Mouse (Mus musculus) embryonic facial prominence, embryonic 15.5 days (tissue): ENCODE results near the gene Slc8a3. TPM values are rescaled to one million over a fixed set of nuclear protein-coding genes. Genes with fewer than 3 reads are reported as not detected.

Experiments used
- ATAC-seq: fragments of 200-750 bp; cut with Nextera tagmentation; 2 replicates; pipeline ENCODE4 v1.8.0; 2017; ENCODE audit warnings: low read depth, moderate TSS enrichment; ENCODE audit not compliant: insufficient number of reproducible peaks, low FRiP score, low TSS enrichment
- H3K27ac ChIP-seq: fragments of 300-500 bp; sonication (generic); replicated peaks from 2 replicates; pipeline ENCODE4 v1.5.1; 2015; ENCODE audit warnings: mild to moderate bottlenecking, inconsistent platforms
- H3K27me3 ChIP-seq: fragments of 300-500 bp; sonication (generic); 2 replicates; pipeline ENCODE4 v1.6.1; 2015; ENCODE audit warnings: inconsistent platforms
- H3K36me3 ChIP-seq: fragments of 300-500 bp; sonication (generic); 2 replicates; pipeline ENCODE4 v1.6.1; 2015; ENCODE audit warnings: mild to moderate bottlenecking, inconsistent platforms
- H3K4me1 ChIP-seq: fragments of 300-500 bp; sonication (generic); 2 replicates; pipeline ENCODE4 v1.6.1; 2015; ENCODE audit warnings: inconsistent platforms
- H3K4me2 ChIP-seq: fragments of 300-500 bp; sonication (generic); replicated peaks from 2 replicates; pipeline ENCODE4 v1.6.1; 2015; ENCODE audit warnings: mild to moderate bottlenecking, inconsistent platforms
- H3K4me3 ChIP-seq: fragments of 300-500 bp; sonication (generic); replicated peaks from 2 replicates; pipeline ENCODE4 v1.5.1; 2015; ENCODE audit warnings: mild to moderate bottlenecking, inconsistent platforms
- H3K9ac ChIP-seq: fragments of 300-500 bp; sonication (generic); 2 replicates; pipeline ENCODE4 v1.6.1; 2015; ENCODE audit warnings: inconsistent platforms
- H3K9me3 ChIP-seq: fragments of 300-500 bp; sonication (generic); replicated peaks from 2 replicates; pipeline ENCODE4 v1.6.1; 2016; ENCODE audit warnings: inconsistent platforms
- WGBS: fragments of 180-500 bp; shearing (Covaris S2); methylation state at CpG from one replicate; pipeline ENCODE4 v1.1.7; 2015; 5-methylcytosine and 5-hydroxymethylcytosine counted together
- polyA plus RNA-seq: library from polyadenylated mRNA; unstranded; fragments of >200 nt; fragmentation: Nextera tagmentation; extraction: Ambion mirVana; gene quantifications from 2 replicates; pipeline ENCODE4 v1.2.1, GENCODE M21; 2015

Gene Slc8a3
- polyA plus RNA-seq, 1 experiment from 2014 or later = 6.7 TPM

DNA sequence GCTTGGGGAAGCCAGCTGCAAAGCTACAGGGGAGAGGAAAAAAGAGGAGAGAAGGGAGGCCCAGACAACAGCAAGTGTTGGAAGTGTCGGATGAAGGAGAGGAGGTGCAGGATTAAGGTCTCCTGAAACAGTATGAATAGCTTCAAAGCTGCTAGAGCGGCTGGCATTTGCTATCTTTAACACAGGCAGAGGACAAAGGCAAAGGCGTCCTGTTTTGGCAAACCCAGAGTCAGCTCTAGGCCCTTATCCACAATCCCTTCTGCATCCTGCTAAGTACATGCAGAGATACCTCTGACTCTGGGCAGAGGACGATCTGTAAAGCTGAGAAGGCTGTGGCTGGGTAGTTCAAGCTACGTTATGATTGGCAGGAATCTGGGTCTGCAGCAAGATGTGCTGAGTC lies 38.4 kb downstream of the Slc8a3 start:
- Histone ChIP-seq H3K9ac (no peak overlapping the region), H3K4me2 (no peak overlapping the region), H3K9me3 (no peaks in the 10 kb centered on the region), H3K36me3 (no peaks in the 10 kb centered on the region), H3K27me3 (no peaks in the 10 kb centered on the region), H3K27ac (no peak overlapping the region), H3K4me3 (no peak overlapping the region), H3K4me1 (no peaks in the 10 kb centered on the region)
- ATAC-seq = no peak
- WGBS = 42% methylated on average over 5 of the region's 5 CpGs

DNA sequence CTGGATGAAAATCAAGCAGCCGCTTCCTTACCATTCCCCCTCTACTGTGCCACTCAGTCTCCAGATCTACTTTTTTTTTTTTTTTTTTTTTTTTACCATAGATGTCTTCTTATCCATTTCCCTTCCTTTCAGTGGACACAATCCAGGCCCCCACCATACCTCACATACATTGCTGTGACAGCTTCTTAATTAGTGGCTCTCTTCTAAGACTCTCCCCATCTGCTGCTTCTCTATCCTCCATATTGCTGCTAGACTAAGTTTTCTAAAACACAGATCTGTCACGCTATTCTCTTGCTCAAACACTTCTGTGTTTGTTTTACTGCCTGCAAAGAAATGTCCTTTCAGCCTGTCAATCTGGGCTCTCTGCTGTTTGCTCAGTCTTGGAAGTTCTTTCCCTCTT lies 54.9 kb downstream of the Slc8a3 start:
- no peaks in the 10 kb centered on the region for H3K9me3 ChIP-seq
- 74% methylated on average over 2 of the region's 2 CpGs for WGBS
- ATAC-seq = no peak
- no peaks in the 10 kb centered on the region for H3K4me1 ChIP-seq
- no peak overlapping the region for H3K4me3 ChIP-seq
- H3K9ac ChIP-seq = no peak overlapping the region
- no peak overlapping the region for H3K27ac ChIP-seq
- H3K4me2 ChIP-seq = no peak overlapping the region
- H3K27me3 ChIP-seq = no peaks in the 10 kb centered on the region
- no peaks in the 10 kb centered on the region for H3K36me3 ChIP-seq

DNA sequence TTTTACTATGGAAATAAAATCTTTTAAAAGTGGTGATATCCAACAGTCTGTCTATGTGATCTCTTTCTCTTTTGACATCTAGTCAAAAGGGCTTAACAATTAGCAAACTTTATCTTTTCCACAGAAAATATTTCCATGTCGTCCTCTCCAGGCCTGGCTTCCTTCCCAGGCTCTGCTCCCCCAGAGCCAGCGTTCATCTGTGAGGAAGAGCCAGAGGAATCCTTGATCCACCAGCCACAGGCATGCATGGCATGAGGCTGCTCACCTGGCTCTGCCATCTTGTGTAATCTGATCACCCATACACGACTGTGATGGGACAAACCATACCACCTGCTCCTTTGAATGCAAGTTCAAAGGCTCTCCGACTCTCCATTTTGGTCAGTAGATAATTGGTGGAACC lies 58.4 kb downstream of the Slc8a3 start:
- 62% methylated on average over 4 of the region's 4 CpGs for WGBS
- no peaks in the 10 kb centered on the region for H3K36me3 ChIP-seq
- no peak for ATAC-seq

DNA sequence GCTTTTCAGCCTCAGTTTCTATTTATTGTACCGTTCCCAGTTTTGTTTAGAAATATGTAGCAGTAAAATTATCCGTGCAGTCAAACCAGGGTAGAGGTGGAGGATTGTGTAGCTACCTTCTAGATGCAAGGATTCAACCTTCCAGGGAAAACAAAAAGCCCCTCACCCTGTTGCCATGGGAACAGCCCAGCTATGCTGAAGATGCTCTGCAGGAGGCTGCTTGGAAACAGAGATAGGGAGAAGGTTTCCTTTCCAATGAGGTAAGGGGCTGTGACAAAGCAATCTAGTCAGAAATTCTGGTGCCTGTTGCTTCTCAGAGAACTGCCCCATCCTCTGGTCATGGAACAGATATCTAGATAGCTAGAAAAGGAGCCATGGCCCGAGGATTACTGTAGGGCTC lies 59.6 kb downstream of the Slc8a3 start:
- no peak overlapping the region for H3K4me3 ChIP-seq
- H3K4me1 ChIP-seq = no peaks in the 10 kb centered on the region
- no peaks in the 10 kb centered on the region for H3K36me3 ChIP-seq
- 47% methylated on average over 3 of the region's 3 CpGs for WGBS
- no peaks in the 10 kb centered on the region for H3K9me3 ChIP-seq
- H3K27ac ChIP-seq = no peak overlapping the region
- no peak for ATAC-seq
- no peak overlapping the region for H3K9ac ChIP-seq
- H3K4me2 ChIP-seq = no peak overlapping the region
- no peaks in the 10 kb centered on the region for H3K27me3 ChIP-seq

More for the DNA sequence above, 58.4 kb downstream of the Slc8a3 start:
- H3K4me3 ChIP-seq = no peak overlapping the region
- H3K4me1 ChIP-seq = no peaks in the 10 kb centered on the region
- no peak overlapping the region for H3K27ac ChIP-seq
- H3K27me3 ChIP-seq = no peaks in the 10 kb centered on the region
- H3K9me3 ChIP-seq = no peaks in the 10 kb centered on the region
- no peak overlapping the region for H3K9ac ChIP-seq
- no peak overlapping the region for H3K4me2 ChIP-seq

DNA sequence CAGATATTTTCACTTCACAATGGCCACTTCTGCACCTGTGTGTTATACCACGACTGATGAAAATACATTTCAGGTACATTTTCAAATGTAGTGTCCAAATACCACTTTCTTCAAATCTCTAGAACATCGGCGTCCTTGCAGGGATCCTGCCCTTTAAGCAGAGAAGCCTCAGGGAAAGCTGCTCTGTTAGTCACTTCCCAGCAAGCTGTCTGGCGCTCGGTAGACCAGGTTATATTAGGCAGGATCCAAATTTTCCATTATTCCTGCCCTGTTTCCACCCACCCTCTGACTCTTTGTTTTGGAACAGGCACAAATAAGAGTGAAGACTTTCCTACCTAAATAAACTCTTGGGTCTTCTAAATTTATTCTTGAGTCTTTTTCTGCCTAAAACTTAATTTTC lies 63.7 kb downstream of the Slc8a3 start:
- H3K9ac ChIP-seq = no peak overlapping the region
- no peaks in the 10 kb centered on the region for H3K9me3 ChIP-seq
- H3K4me1 ChIP-seq = no peaks in the 10 kb centered on the region
- no peaks in the 10 kb centered on the region for H3K36me3 ChIP-seq
- no peak overlapping the region for H3K27ac ChIP-seq
- no peak overlapping the region for H3K4me3 ChIP-seq
- H3K27me3 ChIP-seq = no peaks in the 10 kb centered on the region
- no peak overlapping the region for H3K4me2 ChIP-seq
- WGBS = 83% methylated on average over 5 of the region's 5 CpGs
- no peak for ATAC-seq

DNA sequence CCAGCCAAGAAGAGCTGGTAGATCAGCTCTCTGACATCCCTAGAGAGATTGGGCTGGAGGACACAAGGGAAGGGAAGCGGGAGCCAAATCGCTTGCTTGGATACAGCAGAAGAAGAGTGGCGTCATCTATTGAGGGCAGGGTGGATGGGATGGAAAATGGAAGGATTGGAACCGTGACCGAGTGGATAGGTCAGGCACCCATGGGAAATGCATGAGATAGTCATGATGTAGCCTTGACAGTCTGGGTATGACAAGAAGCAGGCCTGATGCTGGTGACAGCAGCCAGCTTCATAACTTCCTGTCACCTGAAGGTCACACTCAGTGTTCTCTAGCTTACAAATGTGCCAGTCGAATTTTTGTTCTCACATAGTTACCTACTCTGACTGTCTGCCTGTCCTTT lies 70.2 kb downstream of the Slc8a3 start:
- H3K36me3 ChIP-seq = no peaks in the 10 kb centered on the region
- H3K9ac ChIP-seq = no peak overlapping the region
- H3K4me2 ChIP-seq = no peak overlapping the region
- no peaks in the 10 kb centered on the region for H3K9me3 ChIP-seq
- WGBS = 77% methylated on average over 6 of the region's 6 CpGs
- H3K27ac ChIP-seq = no peak overlapping the region
- no peak for ATAC-seq
- H3K4me1 ChIP-seq = no peaks in the 10 kb centered on the region
- H3K4me3 ChIP-seq = no peak overlapping the region
- no peaks in the 10 kb centered on the region for H3K27me3 ChIP-seq

DNA sequence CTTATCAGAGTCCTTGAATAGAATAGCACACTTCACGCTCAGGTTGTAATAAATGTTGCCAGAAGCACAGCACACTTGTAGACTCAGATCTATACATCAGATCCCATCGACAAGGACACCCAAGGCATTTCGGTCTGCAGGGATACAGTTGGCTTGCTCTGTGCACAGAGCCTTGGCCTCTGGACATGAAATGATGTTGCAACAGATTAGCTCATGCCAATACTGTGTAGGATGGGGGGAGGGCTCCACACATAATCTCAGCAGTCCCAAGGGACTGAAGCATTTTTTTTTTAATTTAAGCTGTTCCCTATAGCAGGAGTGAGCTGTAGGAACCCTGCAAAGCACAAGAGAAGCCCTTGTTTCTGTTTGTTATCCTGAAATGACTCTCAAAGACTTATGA lies 74.8 kb downstream of the Slc8a3 start:
- Histone ChIP-seq H3K4me2 (no peak overlapping the region), H3K27ac (no peak overlapping the region), H3K4me3 (no peak overlapping the region), H3K9ac (no peak overlapping the region), H3K4me1 (no peaks in the 10 kb centered on the region), H3K9me3 (no peaks in the 10 kb centered on the region), H3K27me3 (no peaks in the 10 kb centered on the region), H3K36me3 (no peaks in the 10 kb centered on the region)
- ATAC-seq = no peak
- WGBS = 83% methylated on average over 3 of the region's 3 CpGs

DNA sequence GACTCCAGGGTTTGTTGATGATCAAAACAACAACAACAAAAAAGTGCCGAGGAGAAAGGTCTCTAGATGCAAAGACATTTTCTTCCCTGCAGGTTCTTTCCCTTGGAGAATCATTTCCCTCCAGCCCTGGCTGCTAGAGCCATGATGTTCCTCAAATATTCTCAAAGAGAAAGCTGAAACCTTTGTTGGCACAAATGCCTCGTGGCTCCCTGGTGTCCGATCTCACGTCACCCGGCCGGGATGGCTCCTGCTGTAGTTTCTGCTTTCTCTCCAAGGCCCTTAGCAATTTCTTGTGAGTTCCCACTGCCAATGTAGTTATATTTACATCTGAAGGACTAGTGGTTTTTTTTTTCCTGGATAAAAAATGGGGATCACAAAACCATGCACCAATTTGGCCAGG lies 87.6 kb downstream of the Slc8a3 start:
- H3K9me3 ChIP-seq = no peaks in the 10 kb centered on the region
- H3K4me2 ChIP-seq = no peak overlapping the region
- no peak overlapping the region for H3K9ac ChIP-seq
- H3K27me3 ChIP-seq = no peaks in the 10 kb centered on the region
- no peaks in the 10 kb centered on the region for H3K4me1 ChIP-seq
- ATAC-seq = no peak
- 52% methylated on average over 6 of the region's 6 CpGs for WGBS
- H3K36me3 ChIP-seq = no peaks in the 10 kb centered on the region
- no peak overlapping the region for H3K4me3 ChIP-seq
- H3K27ac ChIP-seq = no peak overlapping the region

DNA sequence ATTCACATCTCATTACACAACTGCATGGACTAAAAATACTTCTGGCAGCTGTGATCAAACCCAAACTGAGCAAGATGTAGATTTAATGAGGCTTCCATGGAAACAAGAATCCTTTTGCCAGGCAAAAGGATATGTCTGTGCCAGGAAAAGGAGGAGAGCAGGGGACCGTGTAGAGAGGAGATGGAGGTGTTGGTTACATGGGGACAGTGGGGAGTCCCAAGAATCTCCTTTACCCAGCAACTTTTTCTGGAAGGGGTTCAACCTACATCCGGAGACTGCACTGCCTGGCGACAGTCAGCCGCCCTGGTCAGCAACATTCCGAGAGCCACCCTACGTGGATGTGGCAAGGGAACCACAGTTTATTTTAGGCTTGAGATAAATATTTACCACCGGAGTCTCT lies 88.0 kb downstream of the Slc8a3 start:
- Histone ChIP-seq H3K4me1 (no peaks in the 10 kb centered on the region), H3K36me3 (no peaks in the 10 kb centered on the region), H3K9ac (no peak overlapping the region), H3K4me3 (no peak overlapping the region), H3K4me2 (no peak overlapping the region), H3K27me3 (no peaks in the 10 kb centered on the region), H3K9me3 (no peaks in the 10 kb centered on the region), H3K27ac (no peak overlapping the region)
- ATAC-seq = no peak
- WGBS = 70% methylated on average over 7 of the region's 7 CpGs

DNA sequence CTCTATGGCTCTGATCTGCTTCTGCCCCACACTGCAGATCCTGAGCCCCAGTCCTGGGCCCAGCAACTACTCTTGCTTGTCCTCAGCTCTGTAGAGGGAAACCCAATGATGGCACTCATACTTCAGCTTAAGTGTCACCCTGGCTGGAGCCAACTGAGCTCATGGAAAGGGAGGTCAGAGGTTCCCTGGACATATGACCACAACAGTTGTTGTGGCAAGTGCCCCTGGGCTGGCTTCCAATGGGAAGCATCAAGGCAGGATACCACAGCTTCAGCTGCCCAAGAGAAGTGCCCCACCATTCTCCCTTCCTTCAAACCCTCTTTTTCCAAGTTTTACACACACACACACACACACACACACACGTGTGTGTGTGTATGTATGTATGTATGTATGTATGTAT lies 88.5 kb downstream of the Slc8a3 start:
- ATAC-seq = no peak
- Histone ChIP-seq H3K36me3 (no peaks in the 10 kb centered on the region), H3K27me3 (no peaks in the 10 kb centered on the region), H3K4me1 (no peaks in the 10 kb centered on the region), H3K9ac (no peak overlapping the region), H3K4me2 (no peak overlapping the region), H3K27ac (no peak overlapping the region), H3K4me3 (no peak overlapping the region), H3K9me3 (no peaks in the 10 kb centered on the region)
- WGBS = 67% methylated on average over 1 of the region's 1 CpGs

DNA sequence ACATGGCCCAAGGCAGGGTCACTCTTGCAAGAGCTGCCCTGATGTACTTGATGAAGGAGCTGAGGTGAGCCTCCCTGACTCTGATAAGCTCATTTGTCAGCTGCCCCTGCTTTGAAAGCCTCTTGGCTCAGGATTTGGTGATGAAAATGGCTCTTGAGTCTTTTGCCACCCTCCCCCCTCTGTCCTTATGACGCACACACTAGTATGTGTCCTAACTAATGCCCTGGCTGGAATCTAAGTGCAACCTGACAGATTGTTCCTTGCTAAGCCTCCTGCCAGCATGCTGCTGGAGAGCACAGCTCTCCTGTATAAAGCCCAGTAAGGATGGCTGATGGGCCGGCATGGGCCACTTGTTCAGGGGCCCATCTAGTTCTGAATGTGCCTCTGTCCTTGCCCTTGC lies 91.3 kb downstream of the Slc8a3 start:
- Histone ChIP-seq H3K4me3 (no peak overlapping the region), H3K9ac (no peak overlapping the region), H3K4me2 (no peak overlapping the region), H3K27ac (no peak overlapping the region), H3K4me1 (no peaks in the 10 kb centered on the region), H3K36me3 (no peaks in the 10 kb centered on the region), H3K27me3 (no peaks in the 10 kb centered on the region), H3K9me3 (no peaks in the 10 kb centered on the region)
- ATAC-seq = no peak
- 80% methylated on average over 2 of the region's 2 CpGs for WGBS

DNA sequence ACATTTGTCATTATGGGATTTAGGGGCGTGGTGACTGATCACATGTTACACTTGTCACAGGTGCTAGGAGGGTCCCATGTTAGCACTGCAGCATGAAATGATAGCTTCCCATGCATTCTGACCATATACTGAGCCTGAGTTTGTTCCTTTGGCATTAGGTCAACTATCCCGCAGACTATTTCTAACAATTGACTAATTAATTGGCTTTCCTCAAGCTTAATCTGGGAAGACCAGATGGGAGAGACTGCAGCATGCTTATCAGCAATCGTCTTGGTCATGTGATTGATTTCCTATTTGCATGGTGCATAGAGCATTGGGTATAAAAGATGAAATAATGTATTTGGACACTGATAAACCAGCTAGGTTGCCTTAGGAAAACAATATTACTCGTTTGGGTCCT lies 91.9 kb downstream of the Slc8a3 start:
- 78% methylated on average over 4 of the region's 4 CpGs for WGBS
- Histone ChIP-seq H3K9me3 (no peaks in the 10 kb centered on the region), H3K4me3 (no peak overlapping the region), H3K27ac (no peak overlapping the region), H3K4me2 (no peak overlapping the region), H3K36me3 (no peaks in the 10 kb centered on the region), H3K4me1 (no peaks in the 10 kb centered on the region), H3K9ac (no peak overlapping the region), H3K27me3 (no peaks in the 10 kb centered on the region)
- ATAC-seq = no peak
